Mouse (Mus musculus) lung, postnatal 0 days (tissue): ENCODE results near the gene Bcr.

Source experiments
- CTCF ChIP-seq: IDR thresholded peaks from 2 replicates; pipeline ENCODE4 v1.5.1; 2016; ENCODE audit warnings: antibody characterized with exemption, mild to moderate bottlenecking
- EP300 ChIP-seq: IDR thresholded peaks from 2 replicates; pipeline ENCODE4 v1.6.1; 2016; ENCODE audit warnings: antibody characterized with exemption, mild to moderate bottlenecking, control low read depth

GRCm38 (mm10) chr10:75113620-75114019 is 53.2 kb downstream of the Bcr start:
- TF ChIP-seq CTCF (no peak), EP300 (no peak)
